Mouse (Mus musculus) left cerebral cortex, postnatal 14 days (tissue): ENCODE data around the gene Cbx7. TPM values are rescaled to one million over a fixed set of nuclear protein-coding genes. Genes with fewer than 3 reads are reported as not detected.

Experiments used
- DNase-seq, 2 experiments: peaks; one replicate each; pipeline ENCODE4 v3.0.0; 2021 to 2022; ENCODE audit warnings: low spot score in 2 of 2, mixed read lengths in 1 of 2
- intact Hi-C: fragments of 180-260 bp; cut with DNase I; formaldehyde crosslinking; loops from one replicate; pipeline ENCODE4 v1.15.1; 2025
- microRNA-seq, 2 experiments: library from miRNA; unstranded; fragments of <30 nt; microRNA quantifications; one replicate each; pipeline ENCODE4 v1.2.0; 2022
- total RNA-seq, 2 experiments: library from RNA; stranded (reverse); gene quantifications; 2 replicates each; pipeline ENCODE4 v1.2.3; 2021

Cbx7 gene
- total RNA-seq, 2 experiments from 2014 or later: 9.9 to 11.9 TPM

GRCm38 (mm10) chr15:79882623-79883267, 88.2 kb downstream of the Cbx7 start:
- peak; percentile 73 to 87 for DNase-seq
- intact Hi-C loops: loop anchor here (1.0 to 10.0 kb wide), 2 partner anchors 49 to 128 kb away; no protein-coding TSS in a partner anchor

- intact Hi-C loops: loop anchor here (10.0 kb wide), 1 partner anchor 126 kb away; no protein-coding TSS in a partner anchor
- DNase-seq: no peak
Observed at GRCm38 (mm10) chr15:79880477-79880876, 90.4 kb downstream of the Cbx7 start.

GRCm38 (mm10) chr15:79879319-79879718, 91.6 kb downstream of the Cbx7 start:
- DNase-seq: peak; percentile 71 to 91
- intact Hi-C loops: no loop called here

GRCm38 (mm10) chr15:79878725-79879136, 92.2 kb downstream of the Cbx7 start:
- intact Hi-C loops: no loop called here
- DNase-seq: no peak

GRCm38 (mm10) chr15:79875261-79875995, 95.5 kb downstream of the Cbx7 start:
- intact Hi-C loops: no loop called here
- no peak for DNase-seq

GRCm38 (mm10) chr15:79873995-79874394, 96.9 kb downstream of the Cbx7 start:
- intact Hi-C loops: no loop called here
- DNase-seq: no peak

- DNase-seq: no peak
- intact Hi-C loops: no loop called here
Observed at GRCm38 (mm10) chr15:79873545-79873944, 97.4 kb downstream of the Cbx7 start.

- DNase-seq: no peak
- intact Hi-C loops: no loop called here
Observed at GRCm38 (mm10) chr15:79867260-79868002, 103.5 kb downstream of the Cbx7 start.

Small RNAs within 50 kb of the gene (microRNA-seq; reads per million reads assigned to microRNA genes)
- 0.53 to 1.0 reads per million in 2 experiments for gene Mir7213

Other genes with a start within 250 kb of the Cbx7 start
- gene Sun2, start 228.6 kb downstream of the Cbx7 start, total RNA-seq: 10 to 100 TPM; 24.8 to 25.3 TPM
- gene Dnal4, start 193.3 kb downstream of the Cbx7 start, total RNA-seq: 10 to 100 TPM; 37.5 to 39.7 TPM
- gene Nptxr, start 166.4 kb downstream of the Cbx7 start, total RNA-seq: 100 to 1,000 TPM; 693 to 768 TPM
- gene Npcd, start 136.9 kb downstream of the Cbx7 start, total RNA-seq: 10 to 100 TPM in 1 of 2 experiments, 1 to 10 TPM in 1; 7.3 to 53.6 TPM
- gene Cbx6, start 136.4 kb downstream of the Cbx7 start, total RNA-seq: 100 to 1,000 TPM; 429 to 483 TPM
- gene Apobec3, start 79.5 kb downstream of the Cbx7 start, total RNA-seq: 1 to 10 TPM; 4.2 to 5.1 TPM
- gene Pdgfb, start 43.9 kb upstream of the Cbx7 start, total RNA-seq: 10 to 100 TPM; 41.9 to 42.8 TPM
- 100 to 1,000 TPM; 534 to 540 TPM for gene Syngr1, start 120.2 kb upstream of the Cbx7 start, total RNA-seq
- 100 to 1,000 TPM; 449 to 461 TPM for gene Rpl3, start 120.7 kb upstream of the Cbx7 start, total RNA-seq
- 10 to 100 TPM; 26.2 to 27.8 TPM for gene Tab1, start 162.0 kb upstream of the Cbx7 start, total RNA-seq
- 100 to 1,000 TPM; 109 to 110 TPM for gene Mgat3, start 202.6 kb upstream of the Cbx7 start, total RNA-seq